Mouse (Mus musculus) right cerebral cortex, postnatal 25 days (tissue): ENCODE data around the gene Olfr791.
A peak's percentile ranks its signal among the peaks of the same experiment; 100 is the strongest.

Experiments used
- DNase-seq: peaks from one replicate; pipeline ENCODE4 v3.0.0; 2022

Olfr791 gene

GRCm38 (mm10) chr10:129521492-129521891 is at the start of gene Olfr791:
TSS of gene Olfr791 (plus strand) at chr10:129521792.
- no peak for DNase-seq

- no peak for DNase-seq
Measured at GRCm38 (mm10) chr10:129473256-129473655, 48.3 kb upstream of the Olfr791 start.

GRCm38 (mm10) chr10:129473723-129474122 is 47.9 kb upstream of the Olfr791 start:
- DNase-seq = no peak

- no peak for DNase-seq
Measured at GRCm38 (mm10) chr10:129484452-129484851, 37.1 kb upstream of the Olfr791 start, which contains the start of gene Olfr789. TSS of gene Olfr789 (plus strand) at chr10:129484752.

GRCm38 (mm10) chr10:129490101-129490500 is 31.5 kb upstream of the Olfr791 start:
- peak; percentile 7 for DNase-seq

- no peak for DNase-seq
Measured at GRCm38 (mm10) chr10:129498192-129498591, 23.4 kb upstream of the Olfr791 start, which contains the start of gene Olfr790. TSS of gene Olfr790 (plus strand) at chr10:129498492.

GRCm38 (mm10) chr10:129538862-129539261 is 17.3 kb downstream of the Olfr791 start, which contains the start of gene Olfr792:
TSS of gene Olfr792 (plus strand) at chr10:129539162.
- no peak for DNase-seq

- peak; percentile 4 for DNase-seq
Measured at GRCm38 (mm10) chr10:129549354-129549753, 27.8 kb downstream of the Olfr791 start.

GRCm38 (mm10) chr10:129567355-129567754 is 45.8 kb downstream of the Olfr791 start, which contains the start of gene Olfr794:
TSS of gene Olfr794 (plus strand) at chr10:129567655.
- no peak for DNase-seq

GRCm38 (mm10) chr10:129577066-129577465 is 55.5 kb downstream of the Olfr791 start:
- DNase-seq = no peak
